Mouse (Mus musculus) liver, adult 2 months (tissue): ENCODE measurements around the gene Myog.

Experiments
- CTCF ChIP-seq: fragments of 200-500 bp; IDR thresholded peaks from 2 replicates; pipeline ENCODE4 v1.5.1; 2011; ENCODE audit warnings: low read depth, low read length, control low read depth
- POLR2A ChIP-seq: fragments of 200-500 bp; IDR thresholded peaks from 2 replicates; pipeline ENCODE4 v1.6.1; 2011; ENCODE audit warnings: low read length, control low read depth; ENCODE audit not compliant: insufficient read depth; ENCODE audit errors: extremely low read depth

DNA sequence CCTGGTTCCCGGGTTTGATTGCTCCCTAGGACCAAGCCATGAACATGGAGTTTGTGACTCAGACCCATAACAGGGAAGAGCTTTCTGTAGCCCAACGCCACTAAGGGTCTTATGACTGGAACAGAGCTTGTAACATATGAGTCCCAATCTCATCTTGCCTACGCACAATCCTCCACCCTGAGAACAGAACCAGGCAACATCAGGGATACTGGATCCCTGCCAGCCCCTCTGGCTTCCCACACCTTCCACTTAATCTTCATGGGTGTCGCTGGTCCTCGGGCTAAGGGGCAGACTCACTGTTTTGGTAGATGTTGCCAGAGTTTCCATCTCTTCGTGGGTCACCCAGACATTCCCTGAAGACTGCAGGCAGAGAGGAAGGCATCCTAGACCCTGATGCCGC, 22.0 kb downstream of the Myog start:
- TF ChIP-seq POLR2A: no peak
- TF ChIP-seq CTCF: no peak
